Mouse (Mus musculus) layer of hippocampus, postnatal 14 days (tissue): ENCODE measurements at regions not wholly inside any gene's neighbourhood (a gene's known extent, or its start where the extent isn't known, plus 50 kb on each side); places are given as distances from the start of the nearest gene placed in this dataset.

Source experiments
- DNase-seq, 2 experiments: peaks; one replicate each; pipeline ENCODE4 v3.0.0; 2021 to 2022; ENCODE audit warnings: low spot score in 2 of 2, mixed read lengths in 1 of 2

DNA sequence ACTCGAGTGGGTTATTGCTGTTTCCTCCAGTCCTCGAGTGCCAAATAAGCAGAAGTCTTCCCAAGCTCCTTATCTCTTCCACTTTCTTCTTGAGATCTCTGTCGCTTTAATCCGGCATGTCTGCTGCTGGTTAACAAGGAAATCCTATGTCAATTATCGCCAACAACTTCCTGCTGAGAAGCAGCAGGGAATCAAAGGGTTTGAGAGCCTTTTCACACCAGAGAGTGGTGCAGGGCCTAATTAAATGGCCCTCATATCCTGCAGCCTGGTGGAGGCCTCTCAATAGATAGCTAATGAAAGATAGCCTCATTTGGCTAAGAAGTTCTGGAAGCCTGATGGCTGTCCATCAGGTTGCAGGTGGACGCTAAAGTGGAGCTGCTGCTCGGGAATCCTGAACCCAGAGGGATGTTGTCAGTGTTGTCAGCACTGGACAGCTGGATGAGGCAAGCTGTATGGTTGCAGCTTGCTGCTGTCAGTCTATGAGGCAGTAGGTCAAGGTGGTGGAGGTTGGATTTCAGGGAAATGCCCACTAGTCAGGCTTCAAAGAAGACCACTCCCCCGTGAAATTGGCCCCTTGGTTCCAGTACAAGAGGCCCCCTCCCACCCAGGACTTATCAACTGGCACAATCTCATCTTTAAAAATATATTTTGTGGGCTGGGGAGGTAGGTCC, 225.5 kb downstream of the Rab11fip2 start:
- no peak for DNase-seq

DNA sequence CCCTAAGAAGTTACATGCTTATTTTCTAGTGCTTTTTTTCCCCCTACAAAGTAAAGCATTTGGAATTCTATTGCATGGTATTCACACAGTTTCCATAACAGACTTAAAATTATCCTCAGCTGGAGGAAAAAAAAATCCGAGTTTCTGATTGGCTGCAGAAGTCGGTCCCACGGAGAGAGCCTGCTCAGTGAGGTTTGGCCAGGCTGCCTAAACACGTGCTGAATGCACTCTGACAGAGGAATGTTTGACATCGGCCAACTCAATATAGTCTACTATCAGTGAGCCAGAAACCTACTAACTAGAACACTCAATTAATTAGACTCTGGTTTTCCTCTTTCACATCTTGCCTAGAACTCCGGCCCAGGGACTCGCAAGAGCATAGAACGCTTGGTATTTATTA, 204.9 kb downstream of the Rab11fip2 start:
- DNase-seq = no peak

DNA sequence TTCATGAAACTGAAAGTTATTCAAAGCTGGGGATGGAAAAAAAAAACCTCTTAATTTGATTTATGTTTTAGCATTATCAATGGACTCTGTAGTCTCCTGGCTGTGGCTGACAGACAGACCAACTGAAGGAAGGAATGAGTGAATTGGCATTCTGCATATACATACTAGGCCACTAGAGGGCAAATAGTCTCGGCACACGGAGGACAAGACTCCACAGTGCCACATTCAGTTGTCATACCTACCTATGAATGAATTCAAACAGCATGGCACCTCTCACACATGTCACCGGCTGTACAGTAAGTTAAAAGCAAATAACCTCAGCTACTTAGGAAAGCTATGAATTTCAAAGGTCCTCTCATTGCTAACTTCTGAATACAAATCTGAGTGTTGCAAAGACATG, 200.5 kb downstream of the Rab11fip2 start:
- DNase-seq = peak in 1 of 2 experiments; percentile 45

DNA sequence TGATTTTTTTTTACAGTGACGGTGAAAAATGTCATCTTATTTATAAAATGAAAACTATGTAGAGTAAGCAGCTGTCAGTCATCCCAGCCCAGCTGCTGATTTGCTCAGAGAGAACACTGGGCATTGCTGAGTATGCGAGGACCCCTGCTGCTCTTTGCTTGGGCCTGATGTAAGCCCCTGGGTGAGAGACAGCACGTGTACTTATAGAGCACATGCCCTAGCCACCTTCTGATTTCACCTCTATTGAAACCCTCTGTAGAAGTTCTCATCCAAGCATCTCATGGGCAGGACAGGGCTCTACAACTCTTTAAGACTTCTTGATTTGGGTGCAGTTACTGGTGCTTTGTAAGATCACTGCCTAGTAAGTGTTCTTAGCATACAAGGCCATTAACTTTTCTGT, 182.2 kb downstream of the Rab11fip2 start:
- no peak for DNase-seq

DNA sequence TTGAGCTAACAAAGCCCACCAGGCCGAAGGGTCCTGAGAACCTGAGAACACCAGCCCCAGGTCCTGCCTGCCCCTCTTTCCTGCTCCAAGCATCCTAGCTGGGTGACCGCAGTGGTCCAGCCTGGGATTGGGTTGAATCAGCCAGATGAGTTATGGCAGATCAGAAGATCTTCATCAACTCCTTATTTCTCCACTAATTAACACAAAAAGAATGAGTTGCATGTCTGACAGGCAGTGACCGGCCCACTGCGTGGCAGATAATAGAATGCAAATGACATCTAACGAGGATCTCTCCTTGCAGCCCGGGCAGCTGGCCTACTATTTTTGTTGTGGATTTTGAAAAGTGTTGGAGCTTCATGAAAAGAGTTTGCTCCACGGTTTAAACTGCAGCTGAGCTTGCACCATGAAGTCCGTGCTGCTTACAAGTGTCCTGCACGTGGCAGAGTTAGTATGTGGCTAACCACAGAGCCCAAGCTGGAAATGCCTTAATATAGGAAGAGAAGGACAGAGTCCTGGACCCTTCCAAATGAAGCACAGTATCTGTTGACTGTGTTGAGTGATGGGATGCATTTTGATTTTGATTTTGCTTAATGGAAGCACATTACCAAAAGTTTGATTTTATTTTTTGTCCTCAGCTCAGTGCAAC, 158.9 kb downstream of the Rab11fip2 start:
- no peak for DNase-seq

DNA sequence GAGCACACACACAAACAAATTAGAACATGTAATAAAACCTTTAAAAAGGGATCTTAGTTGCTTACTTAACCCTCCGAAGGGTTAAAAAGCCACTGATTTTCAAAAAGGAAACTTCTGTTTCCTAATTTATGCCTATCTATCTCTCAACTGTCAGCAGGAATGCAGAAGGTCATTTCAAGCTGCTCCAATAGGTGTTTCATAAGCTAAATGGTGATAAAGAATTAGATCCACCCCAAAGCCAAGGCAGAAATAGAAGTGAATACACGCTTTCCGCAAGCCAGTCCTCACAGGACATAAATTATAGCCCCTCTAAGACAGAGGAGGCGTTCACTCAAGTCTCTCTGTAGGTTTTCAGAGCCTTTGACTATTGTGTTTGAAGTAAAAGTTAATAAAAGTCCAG, 112.2 kb downstream of the Rab11fip2 start:
- DNase-seq = no peak

DNA sequence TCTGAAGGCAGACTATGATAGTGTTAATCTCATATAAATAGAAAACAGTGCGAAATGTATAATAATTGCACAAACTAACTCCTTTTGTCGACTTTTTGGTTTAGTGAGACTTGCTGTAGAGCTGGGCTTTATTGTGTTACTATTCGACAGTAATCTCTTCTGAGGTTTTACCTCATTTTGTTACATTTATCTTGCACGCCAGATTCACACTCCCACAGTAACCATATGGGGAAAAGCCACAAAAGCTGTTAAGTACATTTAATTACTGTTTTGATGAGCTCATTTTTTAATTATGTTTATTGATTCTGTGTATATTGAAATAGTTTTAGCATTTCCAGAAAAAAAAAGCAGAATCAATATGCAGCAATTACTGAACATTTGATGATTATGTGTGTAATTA, 106.3 kb downstream of the Rab11fip2 start:
- DNase-seq = peak in 1 of 2 experiments; percentile 55

DNA sequence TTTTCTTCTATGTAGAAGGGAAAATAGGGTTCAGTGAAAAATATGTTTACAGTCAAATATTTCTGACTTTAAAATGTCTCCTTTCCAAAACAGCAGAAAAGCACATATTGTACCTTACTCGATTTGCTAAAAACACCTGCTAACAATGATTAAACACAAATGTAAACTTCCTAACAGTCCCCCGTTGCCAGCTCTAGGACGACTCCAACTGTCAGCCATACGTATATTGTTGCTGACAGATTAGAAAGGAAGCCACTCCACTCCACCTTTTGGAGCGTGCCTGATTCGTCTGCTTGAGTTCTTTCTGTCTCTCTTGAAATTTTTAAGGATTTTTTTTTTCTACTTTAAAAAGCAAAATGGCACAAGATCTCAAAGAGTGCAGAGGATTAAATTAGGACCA, 105.8 kb downstream of the Rab11fip2 start:
- peak in 1 of 2 experiments; percentile 15 for DNase-seq

DNA sequence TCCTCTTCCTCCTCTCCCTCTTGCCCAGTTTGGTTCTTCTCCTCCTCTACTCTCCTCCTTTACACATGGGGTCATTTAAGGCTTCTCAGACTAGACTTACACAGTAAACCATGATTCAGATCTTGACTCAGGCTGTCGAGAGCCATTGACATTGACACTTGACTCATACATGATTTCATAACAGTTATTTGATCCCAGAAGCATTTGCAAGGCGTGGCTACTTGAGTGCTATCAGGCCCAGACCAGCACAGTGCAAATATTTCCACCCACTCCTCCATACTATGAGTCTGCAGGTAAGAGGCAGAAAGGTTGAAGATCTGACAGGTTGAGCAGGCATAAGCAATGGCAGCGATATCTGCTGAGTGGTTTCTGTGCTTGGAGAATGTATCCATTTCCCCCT, 99.2 kb downstream of the Rab11fip2 start:
- no peak for DNase-seq

DNA sequence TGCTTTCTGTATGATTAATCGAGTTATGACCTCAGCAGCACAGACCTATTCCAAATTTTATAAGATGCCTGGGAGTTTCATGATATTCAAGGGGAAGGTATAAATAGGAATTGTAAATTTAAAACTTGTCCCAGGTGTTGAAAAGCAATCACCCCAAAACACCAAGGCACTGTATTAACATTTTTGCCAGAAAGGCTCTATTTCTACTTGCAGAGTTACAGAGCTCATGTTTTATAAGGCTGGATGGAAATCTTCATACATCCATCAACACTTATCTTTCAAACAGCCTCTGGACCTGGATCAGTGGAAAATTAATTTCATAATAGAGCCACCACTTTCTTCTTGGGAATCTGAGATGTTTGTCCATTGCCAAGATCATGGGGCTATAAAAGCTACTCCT, 96.6 kb downstream of the Rab11fip2 start:
- no peak for DNase-seq

DNA sequence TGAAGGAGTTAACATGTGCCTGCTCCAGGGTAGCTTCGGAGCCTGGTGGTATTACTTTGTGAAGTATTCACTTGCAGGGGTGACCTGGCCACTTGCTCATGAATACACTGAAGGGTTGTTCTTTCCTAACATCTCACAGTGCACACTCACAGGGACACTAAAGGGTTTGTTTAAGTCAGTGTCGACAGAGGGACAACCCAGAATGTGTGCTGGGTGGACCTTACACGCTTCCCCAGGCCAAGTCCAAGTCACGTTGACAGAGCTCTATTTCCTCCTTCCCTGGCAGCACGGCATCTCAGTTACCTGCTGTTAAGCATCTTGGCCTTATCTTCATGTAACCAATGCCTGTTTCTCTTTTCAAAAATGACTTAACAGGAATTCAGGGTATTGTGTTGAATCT, 92.8 kb downstream of the Rab11fip2 start:
- DNase-seq = no peak

DNA sequence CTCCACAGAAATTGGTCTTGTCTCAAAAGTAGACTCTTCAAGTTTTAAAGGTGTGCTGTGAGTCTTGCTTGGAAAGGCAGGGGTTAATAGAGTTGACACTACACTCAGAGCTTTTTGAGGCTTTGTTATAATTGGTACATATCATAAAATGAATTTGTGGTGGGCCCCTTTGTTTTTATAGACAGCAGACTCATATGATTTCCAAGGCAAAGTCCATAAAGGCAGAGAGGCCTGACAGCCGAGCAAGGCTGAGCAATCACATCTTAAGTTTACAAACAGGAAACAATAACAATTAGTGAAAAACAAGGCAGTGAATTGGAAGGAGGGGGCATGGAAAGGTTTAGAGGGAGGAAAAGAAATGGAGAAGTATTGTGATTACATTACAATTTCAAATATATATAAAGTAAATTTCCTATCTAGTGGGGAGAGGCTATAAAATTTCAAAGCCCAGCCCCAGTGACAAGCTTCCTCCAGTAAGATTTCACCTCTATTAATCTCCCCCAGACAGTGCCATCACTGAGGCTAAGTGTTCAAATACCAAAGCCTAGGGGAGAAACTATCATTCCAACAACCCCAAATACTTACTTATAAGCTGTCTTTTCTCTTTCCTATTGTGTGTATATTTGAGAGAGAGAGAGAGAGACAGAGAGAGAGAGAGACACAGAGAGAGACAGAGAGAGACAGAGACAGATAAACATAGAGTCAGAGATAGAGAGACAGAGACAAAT, 91.3 kb downstream of the Rab11fip2 start:
- no peak for DNase-seq
